Mouse (Mus musculus): ENCODE results near the gene Mpst. TPM values are rescaled to one million over a fixed set of nuclear protein-coding genes. Genes with fewer than 3 reads are reported as not detected.
A peak's percentile ranks its signal among the peaks of the same experiment; 100 is the strongest.

The Mpst gene
- polyA plus RNA-seq, 2 experiments: 1.8 to 53.8 TPM

- TF ChIP-seq POLR2A (IDR thresholded peaks at IDR 0.05; ENCODE audit: borderline replicate concordance, extremely low read depth, insufficient read depth, insufficient read length): no peak
- no peak overlapping the region for H3K9ac ChIP-seq (ENCODE audit: low read depth, low read length, severe bottlenecking)
- no peaks in the 10 kb centered on the region for H3K27me3 ChIP-seq (ENCODE audit: control insufficient read depth, insufficient read depth, low read length)
- H3K9me3 ChIP-seq (ENCODE audit: control insufficient read depth, low read length): no peaks in the 10 kb centered on the region
- 86% methylated on average over 19 of the region's 19 CpGs for WGBS
- peaks cover 3% of the 10 kb centered on the region for H3K4me1 ChIP-seq (ENCODE audit: control insufficient read depth, insufficient read depth, low read length)
- no peak overlapping the region for H3K4me3 ChIP-seq (replicated peaks; ENCODE audit: low read length)
- no peak for DNase-seq (ENCODE audit: low spot score)
- ATAC-seq (ENCODE audit: low FRiP score, low read depth): no peak
- H3K4me2 ChIP-seq (replicated peaks; ENCODE audit: low read depth, low read length, severe bottlenecking): no peak overlapping the region
- no peak overlapping the region for H3K27ac ChIP-seq (replicated peaks; ENCODE audit: low read depth, low read length)
- 0 out of 2 replicates have a peak, but pooled peaks cover 6% of the 10 kb centered on the region for H3K36me3 ChIP-seq (ENCODE audit: control insufficient read depth, insufficient read depth, low read length)
These were observed 36.0 kb downstream of the Mpst start for GRCm38 (mm10) chr15:78442231-78442630.

- no peaks in the 10 kb centered on the region for H3K4me1 ChIP-seq (ENCODE audit: control insufficient read depth, insufficient read depth, low read length)
These were observed 37.6 kb downstream of the Mpst start for GRCm38 (mm10) chr15:78443857-78444256.

GRCm38 (mm10) chr15:78447121-78447520 lies 40.9 kb downstream of the Mpst start:
- no peaks in the 10 kb centered on the region for H3K9me3 ChIP-seq (ENCODE audit: control insufficient read depth, low read length)
- no peak overlapping the region for H3K9ac ChIP-seq (ENCODE audit: low read depth, low read length, severe bottlenecking)
- TF ChIP-seq POLR2A (IDR thresholded peaks at IDR 0.05; ENCODE audit: borderline replicate concordance, extremely low read depth, insufficient read depth, insufficient read length): no peak
- ATAC-seq (ENCODE audit: low FRiP score, low read depth) (no peak), DNase-seq (ENCODE audit: low spot score) (no peak)
- H3K27me3 ChIP-seq (ENCODE audit: control insufficient read depth, insufficient read depth, low read length): no peaks in the 10 kb centered on the region
- 53% methylated on average over 7 of the region's 7 CpGs for WGBS
- H3K4me2 ChIP-seq (replicated peaks; ENCODE audit: low read depth, low read length, severe bottlenecking): no peak overlapping the region
- no peak overlapping the region for H3K27ac ChIP-seq (replicated peaks; ENCODE audit: low read depth, low read length)
- H3K36me3 ChIP-seq (ENCODE audit: control insufficient read depth, insufficient read depth, low read length): no peaks in the 10 kb centered on the region
- H3K4me1 ChIP-seq (ENCODE audit: control insufficient read depth, insufficient read depth, low read length): no peaks in the 10 kb centered on the region
- H3K4me3 ChIP-seq (replicated peaks; ENCODE audit: low read length): no peak overlapping the region

More at GRCm38 (mm10) chr15:78443857-78444256, 37.6 kb downstream of the Mpst start:
- 49% methylated on average over 6 of the region's 6 CpGs for WGBS
- H3K36me3 ChIP-seq (ENCODE audit: control insufficient read depth, insufficient read depth, low read length): 0 out of 2 replicates have a peak, but pooled peaks cover 3% of the 10 kb centered on the region
- no peak overlapping the region for H3K4me3 ChIP-seq (replicated peaks; ENCODE audit: low read length)
- H3K4me2 ChIP-seq (replicated peaks; ENCODE audit: low read depth, low read length, severe bottlenecking): no peak overlapping the region
- no peak for ATAC-seq (ENCODE audit: low FRiP score, low read depth)
- TF ChIP-seq POLR2A (IDR thresholded peaks at IDR 0.05; ENCODE audit: borderline replicate concordance, extremely low read depth, insufficient read depth, insufficient read length): no peak
- no peak overlapping the region for H3K27ac ChIP-seq (replicated peaks; ENCODE audit: low read depth, low read length)
- no peaks in the 10 kb centered on the region for H3K27me3 ChIP-seq (ENCODE audit: control insufficient read depth, insufficient read depth, low read length)
- H3K9ac ChIP-seq (ENCODE audit: low read depth, low read length, severe bottlenecking): no peak overlapping the region
- no peaks in the 10 kb centered on the region for H3K9me3 ChIP-seq (ENCODE audit: control insufficient read depth, low read length)
- DNase-seq (ENCODE audit: low spot score): no peak

GRCm38 (mm10) chr15:78447746-78448535 lies 41.7 kb downstream of the Mpst start:
- Histone ChIP-seq H3K27ac (replicated peaks; ENCODE audit: low read depth, low read length) (peak overlapping the region; percentile 78), H3K4me1 (ENCODE audit: control insufficient read depth, insufficient read depth, low read length) (no peaks in the 10 kb centered on the region), H3K4me2 (replicated peaks; ENCODE audit: low read depth, low read length, severe bottlenecking) (peak overlapping the region; percentile 74), H3K4me3 (replicated peaks; ENCODE audit: low read length) (peak overlapping the region; percentile 32), H3K9me3 (ENCODE audit: control insufficient read depth, low read length) (no peaks in the 10 kb centered on the region), H3K27me3 (ENCODE audit: control insufficient read depth, insufficient read depth, low read length) (no peaks in the 10 kb centered on the region), H3K9ac (ENCODE audit: low read depth, low read length, severe bottlenecking) (peak overlapping the region; percentile 57), H3K36me3 (ENCODE audit: control insufficient read depth, insufficient read depth, low read length) (no peaks in the 10 kb centered on the region)
- WGBS: 2% methylated on average over 22 of the region's 22 CpGs
- TF ChIP-seq POLR2A (IDR thresholded peaks at IDR 0.05; ENCODE audit: borderline replicate concordance, extremely low read depth, insufficient read depth, insufficient read length): peak; percentile 26; the same call in 1 of the 2 replicates
- ATAC-seq (ENCODE audit: low FRiP score, low read depth): peak; percentile 69
- peak; percentile 93 for DNase-seq (ENCODE audit: low spot score)

GRCm38 (mm10) chr15:78449131-78449530 lies 42.9 kb downstream of the Mpst start:
- Histone ChIP-seq H3K36me3 (ENCODE audit: control insufficient read depth, insufficient read depth, low read length) (no peaks in the 10 kb centered on the region), H3K27me3 (ENCODE audit: control insufficient read depth, insufficient read depth, low read length) (no peaks in the 10 kb centered on the region), H3K9me3 (ENCODE audit: control insufficient read depth, low read length) (no peaks in the 10 kb centered on the region), H3K4me1 (ENCODE audit: control insufficient read depth, insufficient read depth, low read length) (no peaks in the 10 kb centered on the region), H3K4me3 (replicated peaks; ENCODE audit: low read length) (no peak overlapping the region), H3K4me2 (replicated peaks; ENCODE audit: low read depth, low read length, severe bottlenecking) (no peak overlapping the region), H3K27ac (replicated peaks; ENCODE audit: low read depth, low read length) (no peak overlapping the region), H3K9ac (ENCODE audit: low read depth, low read length, severe bottlenecking) (no peak overlapping the region)
- 66% methylated on average over 6 of the region's 6 CpGs for WGBS
- no peak for TF ChIP-seq POLR2A (IDR thresholded peaks at IDR 0.05; ENCODE audit: borderline replicate concordance, extremely low read depth, insufficient read depth, insufficient read length)
- ATAC-seq (ENCODE audit: low FRiP score, low read depth): no peak
- DNase-seq (ENCODE audit: low spot score): no peak

All from limb, embryonic 14.5 days (tissue).